ENCODE assay signal across 34 mouse cellular contexts in the genomic region with DNA sequence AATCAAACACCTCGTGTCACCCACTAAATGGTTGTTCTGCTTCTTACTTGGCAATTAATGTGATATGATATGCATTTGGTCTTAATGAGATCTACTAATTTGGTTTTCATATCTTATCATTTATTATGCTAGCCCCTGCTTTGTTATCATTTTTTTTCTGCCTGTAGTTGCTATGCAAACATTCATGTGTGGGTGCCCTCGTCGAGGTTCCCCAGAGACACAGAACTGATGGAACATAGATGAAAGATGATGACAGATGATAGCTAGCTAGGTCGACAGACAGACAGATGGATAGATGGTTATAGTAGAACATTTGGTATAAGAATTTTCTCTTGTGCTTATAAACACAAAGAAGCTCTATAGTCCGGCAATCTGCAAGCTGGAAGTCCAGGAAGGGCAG.
"Had no signal": no experiment of that assay in that cellular context is flagged by ENCODE, and none has a peak within 500 bp of the region (broad histone marks: within the 10 kb centered on the region; RNA-seq: fewer than 3 reads in every experiment).

No protein-coding gene starts in this region.

- H3K9me3 ChIP-seq: heart, embryonic 10.5 days; heart, embryonic 12.5 days; heart, embryonic 13.5 days; heart, embryonic 15.5 days; hindbrain, embryonic 10.5 days; hindbrain, embryonic 12.5 days; hindbrain, embryonic 13.5 days; hindbrain, embryonic 15.5 days; intestine, embryonic 15.5 days; kidney, embryonic 15.5 days had no signal

- H3K27me3 ChIP-seq: heart, embryonic 12.5 days; heart, embryonic 13.5 days; heart, embryonic 15.5 days; hindbrain, embryonic 12.5 days; hindbrain, embryonic 13.5 days; hindbrain, embryonic 15.5 days; intestine, embryonic 15.5 days; kidney, embryonic 15.5 days had no signal

- H3K4me2 ChIP-seq: heart, embryonic 11.5 days; heart, embryonic 12.5 days; heart, embryonic 13.5 days; heart, embryonic 15.5 days; hindbrain, embryonic 12.5 days; hindbrain, embryonic 13.5 days; hindbrain, embryonic 14.5 days; hindbrain, embryonic 15.5 days; intestine, embryonic 15.5 days; kidney, embryonic 15.5 days had no signal

- ATAC-seq: hindbrain, embryonic 16.5 days; hindbrain, postnatal 0 days; inflammation-experienced regulatory T-cells, adult 6 months; intestine, embryonic 15.5 days; intestine, embryonic 16.5 days; intestine, postnatal 0 days had no signal

- H3K9ac ChIP-seq: heart, embryonic 12.5 days; heart, embryonic 13.5 days; heart, embryonic 15.5 days; hindbrain, embryonic 12.5 days; hindbrain, embryonic 13.5 days; hindbrain, embryonic 14.5 days; hindbrain, embryonic 15.5 days; intestine, embryonic 15.5 days; kidney, embryonic 15.5 days had no signal

- H3K4me3 ChIP-seq: heart, embryonic 10.5 days; heart, embryonic 12.5 days; heart, embryonic 13.5 days; heart, embryonic 15.5 days; hindbrain, embryonic 10.5 days; hindbrain, embryonic 12.5 days; hindbrain, embryonic 13.5 days; hindbrain, embryonic 15.5 days; intestine, embryonic 15.5 days; kidney, embryonic 15.5 days; left cerebral cortex, adult 2 months had no signal

- H3K36me3 ChIP-seq: heart, embryonic 10.5 days; heart, embryonic 12.5 days; heart, embryonic 13.5 days; heart, embryonic 15.5 days; hindbrain, embryonic 10.5 days; hindbrain, embryonic 12.5 days; hindbrain, embryonic 13.5 days; hindbrain, embryonic 15.5 days; intestine, embryonic 15.5 days; kidney, embryonic 15.5 days had no signal

- H3K4me1 ChIP-seq: heart, embryonic 10.5 days; heart, embryonic 12.5 days; heart, embryonic 13.5 days; heart, embryonic 15.5 days; hindbrain, embryonic 12.5 days; hindbrain, embryonic 13.5 days; hindbrain, embryonic 15.5 days; intestine, embryonic 15.5 days; kidney, embryonic 15.5 days had no signal

- H3K27ac ChIP-seq: heart, embryonic 10.5 days; heart, embryonic 13.5 days; heart, embryonic 15.5 days; hindbrain, embryonic 10.5 days; hindbrain, embryonic 12.5 days; hindbrain, embryonic 13.5 days; hindbrain, embryonic 14.5 days; hindbrain, embryonic 15.5 days; hindbrain, postnatal 0 days; intestine, embryonic 15.5 days; kidney, embryonic 15.5 days; kidney, postnatal 0 days; left cerebral cortex, adult 2 months had no signal

- DNase-seq: heart, postnatal 10 days; heart, postnatal 14 days; heart, postnatal 36 days; heart, postnatal 4 days; kidney, adult 11 months; kidney, adult 18-20 months; kidney, adult 2 months; kidney, adult 8-10 months; kidney, adult 9 months; kidney, postnatal 10 days; kidney, postnatal 14 days; kidney, postnatal 25 days; kidney, postnatal 36 days; kidney, postnatal 4 days; layer of hippocampus, postnatal 36 days had no signal
